Mouse (Mus musculus): ENCODE measurements at regions not wholly inside any gene's neighbourhood (a gene's known extent, or its start where the extent isn't known, plus 50 kb on each side); places are given as distances from the start of the nearest gene placed in this dataset.
A peak's percentile ranks its signal among the peaks of the same experiment; 100 is the strongest.

DNA sequence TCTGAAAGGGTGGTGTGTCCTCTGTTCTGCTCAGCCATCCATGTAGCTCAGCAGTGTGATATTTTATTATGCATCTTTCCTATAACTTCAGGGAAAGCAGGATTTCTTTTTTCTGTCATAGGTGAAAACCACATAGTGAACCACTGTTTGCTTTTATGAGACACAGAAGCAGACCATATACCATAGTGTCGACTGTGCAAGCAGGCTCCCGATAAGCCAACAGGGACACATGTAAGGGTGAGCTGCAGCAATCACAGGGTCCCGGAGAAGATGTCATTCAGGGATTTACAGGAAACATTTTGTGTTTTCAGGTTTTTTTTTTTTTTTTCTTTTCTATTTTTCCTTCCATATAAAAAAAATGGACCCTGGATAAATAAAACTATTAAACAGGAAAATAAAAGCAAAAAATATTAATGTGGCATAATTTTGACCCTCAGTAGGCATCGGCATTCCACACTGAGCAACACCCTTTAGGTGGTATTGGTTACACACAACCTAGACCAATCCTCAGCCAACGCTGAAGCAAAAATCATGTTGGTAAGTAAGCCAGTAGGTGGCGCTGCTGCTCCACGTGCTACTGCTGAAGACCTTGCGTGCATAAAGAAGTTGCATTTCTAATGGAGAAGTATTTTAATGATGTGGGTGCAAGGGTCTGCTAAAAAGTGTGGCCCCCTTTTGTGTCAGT, 146.7 kb upstream of the C9orf72 start:
- H3K27ac ChIP-seq, result no peak overlapping the region
- WGBS, result 30% methylated on average over 8 of the region's 8 CpGs
- 0 out of 2 replicates have a peak, but pooled peaks cover 5% of the 10 kb centered on the region for H3K4me1 ChIP-seq
- no peaks in the 10 kb centered on the region for H3K27me3 ChIP-seq
- H3K9ac ChIP-seq, result no peak overlapping the region
- no peak overlapping the region for H3K4me3 ChIP-seq
- H3K36me3 ChIP-seq, result no peaks in the 10 kb centered on the region
- peak overlapping the region; percentile 23; the same call in 1 of the 2 replicates for H3K4me2 ChIP-seq (replicated peaks)
- H3K9me3 ChIP-seq (replicated peaks), result no peaks in the 10 kb centered on the region
- peak; percentile 57 for ATAC-seq (ENCODE audit: low FRiP score)

DNA sequence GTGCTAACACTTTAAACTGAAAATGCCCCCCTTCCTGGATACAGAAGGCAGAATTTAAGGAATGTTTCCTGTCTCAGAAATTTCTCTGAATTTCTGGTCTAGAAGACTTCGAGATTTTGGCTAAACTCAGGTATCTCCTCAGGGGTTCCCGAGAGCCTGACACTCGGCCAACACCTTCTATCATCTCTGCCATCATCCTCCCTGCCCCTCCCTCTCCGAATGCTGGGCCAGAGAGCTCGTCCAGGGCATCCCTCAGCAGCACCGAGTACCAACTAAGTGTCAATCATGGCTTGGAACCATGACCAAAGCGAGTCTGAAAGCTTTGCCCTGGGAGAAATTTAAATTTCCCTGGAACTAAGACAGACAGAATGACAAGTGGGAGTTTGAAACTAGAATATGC, 138.2 kb upstream of the C9orf72 start:
- H3K27me3 ChIP-seq, result no peaks in the 10 kb centered on the region
- H3K4me1 ChIP-seq, result no peaks in the 10 kb centered on the region
- 75% methylated on average over 7 of the region's 7 CpGs for WGBS
- no peak for ATAC-seq (ENCODE audit: low FRiP score)
- no peaks in the 10 kb centered on the region for H3K36me3 ChIP-seq
- H3K9me3 ChIP-seq (replicated peaks), result no peaks in the 10 kb centered on the region
- H3K9ac ChIP-seq, result no peak overlapping the region
- H3K4me2 ChIP-seq (replicated peaks), result no peak overlapping the region
- H3K27ac ChIP-seq, result no peak overlapping the region
- H3K4me3 ChIP-seq, result no peak overlapping the region

DNA sequence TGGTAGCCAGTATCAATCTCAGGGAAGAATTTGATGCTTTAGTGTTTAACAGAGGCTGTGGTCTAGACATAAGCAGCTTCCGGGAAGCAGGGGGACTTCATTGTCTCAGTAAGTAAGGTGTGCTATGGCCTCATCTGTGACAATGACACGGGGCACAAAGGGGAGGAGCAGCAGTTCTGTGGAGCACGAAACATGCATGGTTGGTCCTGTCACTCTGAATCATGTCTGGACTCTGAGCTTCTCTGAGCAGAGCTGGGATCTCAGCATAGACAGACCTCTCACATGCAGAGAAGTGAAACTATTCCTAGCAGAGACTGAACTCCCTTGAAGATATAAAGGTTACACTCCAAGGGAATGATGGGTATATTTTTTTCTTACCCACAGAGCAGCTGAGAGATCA, 136.2 kb upstream of the C9orf72 start:
- no peak overlapping the region for H3K27ac ChIP-seq
- H3K36me3 ChIP-seq, result no peaks in the 10 kb centered on the region
- H3K4me1 ChIP-seq, result no peaks in the 10 kb centered on the region
- H3K4me2 ChIP-seq (replicated peaks), result no peak overlapping the region
- no peak overlapping the region for H3K9ac ChIP-seq
- H3K27me3 ChIP-seq, result no peaks in the 10 kb centered on the region
- 78% methylated on average over 3 of the region's 3 CpGs for WGBS
- no peaks in the 10 kb centered on the region for H3K9me3 ChIP-seq (replicated peaks)
- no peak overlapping the region for H3K4me3 ChIP-seq
- no peak for ATAC-seq (ENCODE audit: low FRiP score)

DNA sequence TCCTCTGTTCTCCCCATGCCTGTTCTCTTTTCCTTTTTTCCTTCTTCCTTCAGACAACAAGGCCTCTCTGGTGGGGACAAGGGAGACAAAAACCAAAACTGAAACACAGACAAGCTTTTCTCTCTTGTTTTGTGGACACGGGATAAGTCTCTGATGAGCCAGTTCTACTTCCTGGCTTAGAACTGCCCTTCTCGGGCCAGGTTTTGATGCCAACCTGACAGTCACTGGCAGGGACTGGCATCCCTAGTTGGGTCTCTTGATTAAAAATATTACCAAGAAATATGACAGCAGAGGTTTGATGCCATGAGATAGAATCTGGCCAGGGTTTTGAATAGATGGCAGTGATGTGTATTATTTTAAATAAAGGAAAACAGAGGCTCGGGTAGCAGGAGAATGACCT, 133.4 kb upstream of the C9orf72 start:
- Histone ChIP-seq H3K4me2 (replicated peaks) (no peak overlapping the region), H3K9me3 (replicated peaks) (no peaks in the 10 kb centered on the region), H3K4me1 (no peaks in the 10 kb centered on the region), H3K27ac (no peak overlapping the region), H3K4me3 (no peak overlapping the region), H3K36me3 (no peaks in the 10 kb centered on the region), H3K27me3 (no peaks in the 10 kb centered on the region), H3K9ac (no peak overlapping the region)
- 86% methylated on average over 3 of the region's 3 CpGs for WGBS
- no peak for ATAC-seq (ENCODE audit: low FRiP score)

DNA sequence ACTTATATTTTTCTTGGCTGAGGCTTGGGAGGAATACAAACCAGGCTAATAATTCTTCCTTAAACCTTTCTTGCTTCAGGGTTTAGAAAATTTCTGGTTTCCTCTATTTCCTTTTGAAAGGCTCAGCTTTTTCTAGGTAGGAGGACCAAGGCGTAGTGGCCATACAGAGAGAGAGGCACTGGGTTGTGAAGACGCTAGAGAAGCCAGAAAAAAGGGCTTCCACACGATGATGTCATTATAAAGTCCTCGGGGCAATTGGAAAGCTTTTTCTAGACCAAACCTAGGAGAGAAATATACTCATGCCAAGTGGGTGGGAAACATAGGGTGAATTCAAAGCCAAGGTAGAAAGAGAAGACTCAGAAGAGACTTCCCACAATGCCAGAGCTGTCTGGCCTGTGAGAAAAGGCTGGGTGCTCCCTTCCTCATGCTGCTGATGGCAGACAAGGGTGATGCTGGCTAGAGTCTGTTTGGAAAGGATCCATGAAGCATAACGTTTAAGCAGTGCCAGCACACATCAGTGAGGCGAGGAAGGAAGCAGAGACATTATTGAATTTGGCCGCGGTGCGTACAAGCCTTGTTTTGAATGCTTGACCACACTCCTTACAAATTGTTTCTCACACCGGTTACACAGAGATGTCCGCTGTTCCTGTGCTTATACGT, 131.1 kb upstream of the C9orf72 start:
- H3K9me3 ChIP-seq (replicated peaks), result no peaks in the 10 kb centered on the region
- H3K36me3 ChIP-seq, result no peaks in the 10 kb centered on the region
- H3K4me1 ChIP-seq, result 0 out of 2 replicates have a peak, but pooled peaks cover 4% of the 10 kb centered on the region
- no peak overlapping the region for H3K4me2 ChIP-seq (replicated peaks)
- WGBS, result 74% methylated on average over 12 of the region's 12 CpGs
- no peak for ATAC-seq (ENCODE audit: low FRiP score)
- no peak overlapping the region for H3K27ac ChIP-seq
- no peak overlapping the region for H3K4me3 ChIP-seq
- no peak overlapping the region for H3K9ac ChIP-seq
- H3K27me3 ChIP-seq, result no peaks in the 10 kb centered on the region

DNA sequence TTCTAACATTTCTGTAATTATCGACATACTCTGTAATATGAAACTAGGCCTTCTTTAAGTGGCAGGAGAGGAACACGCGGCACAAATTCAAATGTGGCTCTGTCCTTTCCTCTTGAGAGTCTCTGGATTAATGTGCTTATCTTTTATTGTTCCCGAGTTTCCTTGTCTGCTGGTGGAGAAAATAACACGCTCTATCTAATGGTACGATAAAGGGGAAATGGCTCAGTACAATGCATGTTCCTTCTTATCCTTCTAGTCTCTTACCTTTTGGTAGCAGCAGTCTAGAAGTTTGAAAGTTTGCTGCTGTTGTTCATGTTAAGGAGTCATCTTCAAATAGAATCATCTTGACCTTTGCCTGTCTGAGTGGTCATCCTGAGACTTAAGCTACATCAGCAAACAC, 130.1 kb upstream of the C9orf72 start:
- Histone ChIP-seq H3K9ac (no peak overlapping the region), H3K27ac (no peak overlapping the region), H3K36me3 (no peaks in the 10 kb centered on the region), H3K4me2 (replicated peaks) (no peak overlapping the region), H3K9me3 (replicated peaks) (no peaks in the 10 kb centered on the region), H3K27me3 (no peaks in the 10 kb centered on the region), H3K4me3 (no peak overlapping the region), H3K4me1 (0 out of 2 replicates have a peak, but pooled peaks cover 4% of the 10 kb centered on the region)
- 90% methylated on average over 6 of the region's 6 CpGs for WGBS
- ATAC-seq (ENCODE audit: low FRiP score), result no peak

DNA sequence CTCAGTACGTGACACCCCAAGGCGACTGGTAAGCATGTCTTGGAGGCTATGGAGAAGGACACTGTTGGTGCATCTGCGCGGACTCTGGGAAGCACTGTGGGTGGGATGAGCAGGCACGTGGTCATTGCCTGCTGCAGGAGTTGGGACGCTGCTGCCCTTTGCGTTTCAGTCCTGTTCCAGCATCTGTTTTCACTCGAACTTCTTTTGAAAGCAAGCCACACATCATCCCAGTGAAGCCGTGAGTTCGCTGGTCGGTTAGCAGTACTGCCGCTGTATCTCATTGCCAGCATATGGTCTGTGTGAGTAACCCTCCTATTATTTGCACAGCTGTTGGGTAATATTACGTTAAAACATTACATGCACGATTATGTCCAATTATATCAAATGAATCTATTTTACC, 128.1 kb upstream of the C9orf72 start:
- Histone ChIP-seq H3K9me3 (replicated peaks) (no peaks in the 10 kb centered on the region), H3K27me3 (no peaks in the 10 kb centered on the region), H3K9ac (no peak overlapping the region), H3K4me2 (replicated peaks) (no peak overlapping the region), H3K4me3 (no peak overlapping the region), H3K27ac (no peak overlapping the region), H3K4me1 (0 out of 2 replicates have a peak, but pooled peaks cover 4% of the 10 kb centered on the region), H3K36me3 (no peaks in the 10 kb centered on the region)
- peak; percentile 63 for ATAC-seq (ENCODE audit: low FRiP score)
- 54% methylated on average over 14 of the region's 14 CpGs for WGBS

DNA sequence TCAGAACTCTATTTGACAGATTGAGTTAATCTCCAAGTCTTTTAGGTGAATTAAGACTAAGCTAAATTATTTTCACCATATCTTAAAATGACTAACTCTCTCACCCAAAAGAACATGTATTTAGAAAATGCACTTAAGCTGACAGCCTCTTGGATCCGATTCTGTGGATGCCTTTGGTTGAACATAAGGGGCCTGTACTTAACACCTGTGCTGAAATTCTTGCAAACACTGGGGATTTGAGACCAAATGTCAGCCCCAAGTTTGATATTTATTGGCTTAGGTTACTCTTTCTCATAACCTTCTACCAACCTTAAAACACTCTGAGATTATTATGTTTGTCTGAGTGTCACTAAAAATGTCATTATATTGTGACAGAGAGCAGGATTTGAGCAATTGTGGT, 126.6 kb upstream of the C9orf72 start:
- ATAC-seq (ENCODE audit: low FRiP score), result no peak
- 80% methylated on average over 1 of the region's 1 CpGs for WGBS

DNA sequence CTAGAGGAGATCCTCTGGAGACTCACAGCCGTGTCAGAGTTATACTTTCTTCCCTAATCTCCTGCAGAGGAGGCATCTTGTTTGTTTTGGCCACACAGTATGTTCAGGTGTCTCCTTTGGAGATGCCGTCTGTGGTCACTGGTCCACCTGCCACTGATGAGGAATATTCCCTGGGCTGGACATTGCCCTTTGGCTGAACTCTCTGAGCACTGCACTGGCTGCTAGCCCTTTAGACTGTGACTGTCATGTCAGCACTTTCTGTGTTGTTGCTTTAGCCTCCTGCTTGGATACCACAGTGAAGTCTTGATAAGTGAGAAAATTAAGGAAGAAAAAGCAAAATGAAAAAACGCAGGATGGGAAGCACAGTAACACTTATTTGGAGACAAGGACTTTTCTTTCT, 124.5 kb upstream of the C9orf72 start:
- ATAC-seq (ENCODE audit: low FRiP score), result no peak
- WGBS, result 82% methylated on average over 3 of the region's 3 CpGs
- 0 out of 2 replicates have a peak, but pooled peaks cover 4% of the 10 kb centered on the region for H3K4me1 ChIP-seq

More for the DNA sequence above, 126.6 kb upstream of the C9orf72 start:
- Histone ChIP-seq H3K9ac (no peak overlapping the region), H3K9me3 (replicated peaks) (no peaks in the 10 kb centered on the region), H3K36me3 (no peaks in the 10 kb centered on the region), H3K27ac (no peak overlapping the region), H3K4me2 (replicated peaks) (no peak overlapping the region), H3K27me3 (no peaks in the 10 kb centered on the region), H3K4me1 (0 out of 2 replicates have a peak, but pooled peaks cover 4% of the 10 kb centered on the region), H3K4me3 (no peak overlapping the region)

DNA sequence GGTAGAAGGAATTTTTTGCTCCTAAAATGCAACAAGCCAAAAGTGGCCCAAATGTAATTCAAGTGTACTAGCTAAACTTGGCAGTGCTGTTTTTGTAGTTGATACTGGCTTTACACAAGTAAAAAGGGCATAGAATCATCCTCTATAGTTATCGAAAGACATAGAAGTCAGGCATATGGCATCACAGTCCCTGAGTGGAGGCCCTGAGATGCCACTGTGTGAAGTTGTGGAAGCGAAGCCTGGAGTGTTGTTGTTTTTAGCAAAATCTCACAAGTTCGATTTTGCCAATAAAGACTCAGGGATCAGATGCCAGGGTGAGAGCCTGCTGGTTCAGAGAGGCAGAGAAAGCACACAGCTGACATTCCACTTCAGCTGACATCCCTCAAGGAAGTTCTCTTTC, 121.6 kb upstream of the C9orf72 start:
- no peak for ATAC-seq (ENCODE audit: low FRiP score)
- Histone ChIP-seq H3K4me2 (replicated peaks) (no peak overlapping the region), H3K9ac (no peak overlapping the region), H3K4me1 (no peaks in the 10 kb centered on the region), H3K27me3 (no peaks in the 10 kb centered on the region), H3K36me3 (no peaks in the 10 kb centered on the region), H3K9me3 (replicated peaks) (no peaks in the 10 kb centered on the region), H3K4me3 (no peak overlapping the region), H3K27ac (no peak overlapping the region)
- 86% methylated on average over 3 of the region's 3 CpGs for WGBS

More for the DNA sequence above, 124.5 kb upstream of the C9orf72 start:
- Histone ChIP-seq H3K27ac (no peak overlapping the region), H3K36me3 (no peaks in the 10 kb centered on the region), H3K4me3 (no peak overlapping the region), H3K4me2 (replicated peaks) (no peak overlapping the region), H3K9ac (no peak overlapping the region), H3K9me3 (replicated peaks) (no peaks in the 10 kb centered on the region), H3K27me3 (no peaks in the 10 kb centered on the region)

DNA sequence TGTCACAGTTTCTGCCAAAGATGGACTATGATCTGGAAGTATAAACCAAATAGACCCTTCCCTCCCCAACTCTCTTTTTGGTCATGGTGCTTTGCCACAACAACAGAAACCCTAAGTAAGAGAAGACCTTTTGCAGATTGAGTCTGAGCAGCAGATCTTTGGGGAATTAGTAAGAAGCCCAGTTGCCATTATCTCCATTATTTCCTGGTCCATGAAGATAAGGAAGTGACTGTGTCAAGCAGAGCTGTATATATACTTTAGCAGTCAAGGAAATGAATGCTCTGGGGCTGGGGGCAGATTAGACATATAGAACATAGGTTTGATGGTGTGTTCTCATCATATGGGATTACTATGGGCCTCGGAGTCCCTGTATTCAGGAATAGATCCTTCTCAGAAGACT, 117.8 kb upstream of the C9orf72 start:
- H3K27ac ChIP-seq, result no peak overlapping the region
- 91% methylated on average over 1 of the region's 1 CpGs for WGBS
- H3K4me2 ChIP-seq (replicated peaks), result no peak overlapping the region
- no peak overlapping the region for H3K9ac ChIP-seq
- H3K9me3 ChIP-seq (replicated peaks), result peaks cover 8% of the 10 kb centered on the region; the same call in 1 of the 2 replicates
- H3K4me1 ChIP-seq, result no peaks in the 10 kb centered on the region
- no peaks in the 10 kb centered on the region for H3K27me3 ChIP-seq
- H3K36me3 ChIP-seq, result no peaks in the 10 kb centered on the region
- no peak overlapping the region for H3K4me3 ChIP-seq
- ATAC-seq (ENCODE audit: low FRiP score), result no peak

DNA sequence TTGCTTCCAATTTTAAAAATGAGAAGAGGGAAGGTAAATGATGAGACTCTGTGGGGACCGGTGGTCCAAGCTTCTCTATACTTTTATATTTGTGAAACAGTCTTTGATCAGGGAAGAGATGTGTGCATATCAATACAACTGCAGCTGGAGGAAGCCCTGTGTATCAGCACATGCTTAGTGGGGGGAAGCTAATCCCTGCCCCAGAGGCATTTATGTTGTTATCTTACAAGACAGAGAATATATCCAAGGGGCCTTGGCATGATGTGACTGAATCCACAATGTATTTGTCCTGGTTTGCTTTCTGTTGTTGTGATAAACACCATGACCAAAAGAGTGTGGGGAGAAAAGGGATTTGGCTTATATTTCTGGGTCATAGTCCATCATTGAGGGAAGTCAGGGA, 105.2 kb upstream of the C9orf72 start:
- ATAC-seq (ENCODE audit: low FRiP score), result no peak
- no peaks in the 10 kb centered on the region for H3K27me3 ChIP-seq
- H3K9ac ChIP-seq, result no peak overlapping the region
- no peaks in the 10 kb centered on the region for H3K4me1 ChIP-seq
- H3K4me2 ChIP-seq (replicated peaks), result no peak overlapping the region
- H3K27ac ChIP-seq, result no peak overlapping the region
- H3K9me3 ChIP-seq (replicated peaks), result no peaks in the 10 kb centered on the region
- H3K36me3 ChIP-seq, result no peaks in the 10 kb centered on the region
- WGBS, result 94% methylated on average over 1 of the region's 1 CpGs
- H3K4me3 ChIP-seq, result no peak overlapping the region

DNA sequence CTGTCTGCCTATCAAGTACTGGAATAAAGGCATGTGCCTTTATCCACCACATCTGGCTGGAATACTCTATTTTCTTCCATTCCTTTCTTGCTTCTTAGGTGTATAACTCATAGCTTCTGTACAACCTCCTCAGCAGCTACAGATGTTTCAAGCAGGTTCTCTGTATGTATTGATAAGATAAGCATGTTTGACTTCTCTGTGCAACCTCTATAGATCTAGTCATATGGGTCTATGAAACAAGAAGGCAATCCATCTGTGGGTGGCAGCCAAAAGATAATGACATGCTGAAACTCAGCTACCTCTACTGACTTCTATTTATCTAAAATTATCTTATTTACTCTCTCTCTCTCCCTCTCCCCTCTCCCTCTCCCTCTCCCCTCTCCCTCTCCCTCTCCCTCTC, 99.3 kb upstream of the C9orf72 start:
- Histone ChIP-seq H3K9ac (no peak overlapping the region), H3K27ac (no peak overlapping the region), H3K36me3 (no peaks in the 10 kb centered on the region), H3K4me3 (no peak overlapping the region), H3K4me1 (no peaks in the 10 kb centered on the region), H3K9me3 (replicated peaks) (no peaks in the 10 kb centered on the region), H3K4me2 (replicated peaks) (no peak overlapping the region), H3K27me3 (no peaks in the 10 kb centered on the region)
- ATAC-seq (ENCODE audit: low FRiP score), result no peak

Data from hindbrain, embryonic 12.5 days (tissue).